Mouse (Mus musculus) testis, postnatal 14 days (tissue): ENCODE data around the gene Ankrd44.
A peak's percentile ranks its signal among the peaks of the same experiment; 100 is the strongest.

Source experiments
- DNase-seq: peaks from one replicate; pipeline ENCODE4 v3.0.0; 2021; ENCODE audit warnings: low spot score

Gene Ankrd44

GRCm38 (mm10) chr1:54809811-54810549 is 116.2 kb downstream of the Ankrd44 start:
- no peak for DNase-seq

GRCm38 (mm10) chr1:54809098-54809490 is 117.1 kb downstream of the Ankrd44 start:
- DNase-seq = no peak

- no peak for DNase-seq
Observed at GRCm38 (mm10) chr1:54808401-54809097, 117.6 kb downstream of the Ankrd44 start.

- DNase-seq = no peak
Observed at GRCm38 (mm10) chr1:54807832-54808231, 118.4 kb downstream of the Ankrd44 start.

- DNase-seq = no peak
Observed at GRCm38 (mm10) chr1:54806116-54806850, 119.9 kb downstream of the Ankrd44 start.

- DNase-seq = no peak
Observed at GRCm38 (mm10) chr1:54804406-54804805, 121.8 kb downstream of the Ankrd44 start.

- DNase-seq = no peak
Observed at GRCm38 (mm10) chr1:54802703-54803102, 123.5 kb downstream of the Ankrd44 start.

GRCm38 (mm10) chr1:54801256-54801655 is 124.9 kb downstream of the Ankrd44 start:
- no peak for DNase-seq

GRCm38 (mm10) chr1:54799421-54799820 is 126.8 kb downstream of the Ankrd44 start:
- no peak for DNase-seq

- no peak for DNase-seq
Observed at GRCm38 (mm10) chr1:54798415-54798814, 127.8 kb downstream of the Ankrd44 start.

- DNase-seq = no peak
Observed at GRCm38 (mm10) chr1:54794709-54795108, 131.5 kb downstream of the Ankrd44 start.

GRCm38 (mm10) chr1:54791406-54791805 is 134.8 kb downstream of the Ankrd44 start:
- DNase-seq = no peak

- no peak for DNase-seq
Observed at GRCm38 (mm10) chr1:54789327-54789960, 136.7 kb downstream of the Ankrd44 start.

GRCm38 (mm10) chr1:54788337-54788736 is 137.8 kb downstream of the Ankrd44 start:
- DNase-seq = no peak

- DNase-seq = no peak
Observed at GRCm38 (mm10) chr1:54778151-54778550, 148.0 kb downstream of the Ankrd44 start.

- no peak for DNase-seq
Observed at GRCm38 (mm10) chr1:54777104-54777503, 149.1 kb downstream of the Ankrd44 start.

GRCm38 (mm10) chr1:54776116-54776515 is 150.1 kb downstream of the Ankrd44 start:
- peak; percentile 14 for DNase-seq

- DNase-seq = no peak
Observed at GRCm38 (mm10) chr1:54772843-54773242, 153.3 kb downstream of the Ankrd44 start.

GRCm38 (mm10) chr1:54771471-54771870 is 154.7 kb downstream of the Ankrd44 start:
- no peak for DNase-seq

GRCm38 (mm10) chr1:54767221-54767620 is 159.0 kb downstream of the Ankrd44 start:
- no peak for DNase-seq

GRCm38 (mm10) chr1:54765632-54766238 is 160.5 kb downstream of the Ankrd44 start:
- no peak for DNase-seq
